Mouse (Mus musculus) spleen, adult 12 weeks (tissue): ENCODE measurements at regions not wholly inside any gene's neighbourhood (a gene's known extent, or its start where the extent isn't known, plus 50 kb on each side); places are given as distances from the start of the nearest gene placed in this dataset.
A peak's percentile ranks its signal among the peaks of the same experiment; 100 is the strongest.

Experiments
- DNase-seq: peaks from one replicate; pipeline ENCODE4 v3.0.0; 2022; ENCODE audit warnings: low spot score

DNA sequence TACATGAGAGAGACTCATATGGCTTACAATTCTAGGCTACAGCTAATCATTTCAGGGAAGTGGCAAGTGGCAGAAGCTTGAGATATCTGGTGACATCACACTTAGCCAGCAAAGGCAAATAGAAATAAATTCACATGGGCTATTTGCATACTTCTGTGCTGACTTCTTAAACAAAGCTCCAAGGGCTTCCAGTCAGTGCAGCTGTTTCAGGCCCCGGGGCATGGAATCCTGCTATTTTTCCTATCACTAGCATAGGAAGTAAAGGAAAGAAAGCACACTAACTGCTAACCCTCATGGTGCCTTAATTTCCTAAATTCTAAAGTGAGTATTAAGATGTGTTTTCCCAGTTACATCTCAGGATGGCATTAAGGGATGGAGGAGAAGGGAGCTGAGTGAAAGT is 140.6 kb upstream of the Marcks start:
- DNase-seq, result no peak

DNA sequence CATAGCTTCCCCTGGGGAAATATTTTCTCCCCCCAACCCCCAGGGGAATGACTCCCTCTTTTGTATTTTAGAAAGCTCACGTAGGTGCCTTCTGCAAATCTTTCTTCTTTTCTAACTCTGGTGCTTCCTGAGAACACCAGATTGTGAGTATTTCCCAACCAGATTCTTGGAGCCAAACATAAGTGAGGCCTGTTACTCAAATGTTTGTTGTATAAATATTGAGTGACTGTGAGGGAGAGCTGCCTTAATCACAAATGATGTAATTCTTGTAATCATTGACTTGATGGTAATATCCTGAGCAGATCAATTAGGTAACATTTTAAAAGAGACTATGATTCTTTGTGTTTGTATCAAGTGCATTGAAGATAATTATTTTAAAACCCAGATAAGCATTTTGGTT is 137.1 kb upstream of the Marcks start:
- no peak for DNase-seq

DNA sequence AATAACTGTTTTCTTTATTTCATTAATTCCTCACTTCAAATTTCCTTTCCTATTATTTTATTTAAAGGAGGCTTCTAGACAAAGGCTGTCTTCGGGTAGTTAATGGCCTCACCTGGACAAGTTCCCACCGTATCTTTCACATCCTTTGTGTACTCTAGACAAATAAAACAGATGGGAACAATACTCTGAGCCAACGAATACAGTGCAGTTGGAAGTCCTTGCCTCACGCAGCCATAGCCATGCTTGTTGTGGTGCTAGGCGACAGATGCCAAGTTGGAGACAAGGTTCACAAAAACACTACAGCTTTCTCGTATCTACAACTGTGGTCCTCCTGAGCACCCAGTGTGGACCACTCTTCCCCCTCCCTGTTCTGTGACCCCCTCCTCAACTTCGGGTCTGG is 136.6 kb upstream of the Marcks start:
- DNase-seq, result no peak

DNA sequence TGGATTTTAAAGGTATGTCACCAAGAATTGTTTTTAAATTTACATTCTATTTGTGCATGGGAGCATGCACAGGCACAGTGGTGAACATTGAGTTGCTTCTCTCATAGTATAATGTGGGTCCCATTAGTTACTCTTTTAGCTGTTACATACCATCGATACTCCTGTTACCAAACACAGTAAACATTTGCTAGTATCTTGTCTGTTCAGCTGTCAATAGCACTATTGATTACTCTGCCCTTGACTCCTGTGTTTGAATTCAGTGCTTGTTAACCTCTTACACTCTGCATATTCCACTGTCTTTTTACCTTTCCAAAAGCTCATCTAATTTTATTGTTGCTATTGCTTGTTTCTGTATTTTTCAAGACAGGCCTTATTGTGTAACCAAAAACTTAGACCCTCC is 133.2 kb upstream of the Marcks start:
- no peak for DNase-seq

DNA sequence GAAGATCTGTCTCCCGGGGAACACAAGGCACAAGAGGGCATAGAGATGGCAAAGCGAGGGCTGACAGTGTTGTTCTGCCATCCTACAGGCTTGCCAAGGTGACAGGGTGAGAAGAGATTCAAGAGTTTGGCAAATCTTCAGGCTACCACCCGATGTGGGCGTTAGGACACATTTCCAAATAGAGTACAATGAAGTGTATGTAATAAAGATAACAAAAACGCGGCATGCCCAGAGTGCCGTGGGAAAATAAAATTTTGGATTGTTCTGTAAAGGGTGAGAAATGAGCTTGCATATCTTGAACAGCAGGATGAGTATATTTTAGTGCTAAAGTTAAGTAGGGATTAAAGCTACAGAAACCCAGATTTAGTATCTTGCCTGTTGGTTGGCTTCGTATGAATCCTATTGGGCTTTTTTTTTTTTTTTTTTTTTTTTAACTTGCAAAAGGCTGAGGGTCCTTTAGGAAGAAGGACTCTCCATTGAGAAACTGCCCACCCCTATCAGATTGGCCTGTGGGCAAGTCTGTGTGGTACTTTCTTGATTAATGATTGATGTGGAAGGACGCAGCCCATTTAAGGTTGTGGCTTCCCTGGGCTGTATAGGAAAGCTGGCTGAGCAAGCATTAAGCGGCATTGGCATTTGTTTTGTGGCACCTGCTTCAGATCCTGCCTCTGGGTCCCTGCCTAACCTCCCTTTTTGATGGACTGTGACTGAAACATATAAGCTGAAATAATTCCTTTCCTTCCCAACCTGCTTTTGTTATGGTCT is 131.7 kb upstream of the Marcks start:
- DNase-seq, result no peak

DNA sequence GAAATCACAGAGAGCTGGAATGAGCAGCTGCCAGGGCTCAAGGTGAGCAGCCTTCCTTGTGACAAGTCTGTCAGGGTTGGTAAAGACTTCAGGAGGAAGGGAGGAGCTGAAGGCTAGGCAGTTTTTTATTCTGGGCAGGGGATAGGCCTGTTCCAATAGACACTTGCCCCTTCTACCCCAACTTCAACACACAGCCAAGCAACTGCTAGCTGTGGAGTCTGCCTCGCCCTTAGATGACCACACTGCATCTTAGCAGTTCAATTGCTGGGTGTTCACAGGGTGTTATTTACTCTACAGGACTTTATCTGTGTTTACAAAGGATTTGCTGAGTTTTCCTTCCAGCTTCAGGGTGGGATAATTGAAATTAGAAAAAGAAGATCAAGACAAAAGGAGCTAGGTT is 128.2 kb upstream of the Marcks start:
- no peak for DNase-seq

DNA sequence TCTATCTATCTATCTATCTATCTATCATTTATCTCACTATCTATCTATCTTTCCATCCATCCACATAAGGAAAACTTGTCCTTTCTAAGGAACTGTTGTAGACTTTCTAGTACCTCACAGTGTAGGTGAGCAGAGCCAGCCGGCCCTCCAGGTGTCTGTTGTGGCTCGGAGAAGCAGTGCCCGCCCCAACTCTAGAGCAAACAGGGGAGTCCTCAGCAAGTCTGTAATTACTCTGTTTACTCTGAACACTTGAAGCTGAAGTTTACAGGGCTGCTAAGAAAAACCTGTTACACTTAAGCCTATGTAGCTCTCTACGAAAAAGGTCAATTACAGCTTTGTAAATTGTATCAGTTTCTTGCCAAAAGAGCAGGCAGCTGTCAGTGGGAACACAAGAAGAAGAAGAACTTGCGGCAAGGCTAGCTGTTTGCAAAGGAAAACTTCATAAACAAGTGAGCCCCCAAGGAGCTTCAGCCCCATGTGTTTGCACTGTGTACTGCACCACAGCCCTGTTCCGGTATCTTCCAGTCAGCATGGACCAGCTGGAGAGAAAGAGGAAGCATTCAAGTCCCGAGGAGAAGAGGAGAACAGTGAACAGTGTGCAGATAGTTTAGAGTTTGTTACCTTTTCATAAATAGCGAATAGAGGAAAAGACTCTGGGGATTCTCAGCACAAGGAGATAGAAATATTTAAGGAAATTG is 122.2 kb upstream of the Marcks start:
- no peak for DNase-seq

DNA sequence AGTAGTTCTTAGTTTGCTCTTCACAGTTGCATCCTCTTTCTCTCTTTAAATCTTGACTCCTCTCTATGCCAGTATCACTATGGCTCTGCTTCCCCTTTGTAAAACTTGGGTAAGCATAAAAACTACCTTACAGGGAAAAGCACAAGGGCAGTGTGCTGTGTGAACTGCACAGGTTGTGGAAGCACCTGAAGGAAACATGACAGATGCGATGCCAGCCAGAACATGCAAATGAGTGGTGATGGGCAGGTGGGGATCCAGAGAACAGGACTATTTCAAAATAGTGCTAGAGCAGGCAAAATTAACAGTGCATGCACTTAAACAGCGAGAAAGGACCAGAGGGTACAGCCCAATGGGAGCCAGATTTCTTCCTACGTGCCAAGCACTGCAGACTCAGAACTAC is 120.5 kb upstream of the Marcks start:
- no peak for DNase-seq

DNA sequence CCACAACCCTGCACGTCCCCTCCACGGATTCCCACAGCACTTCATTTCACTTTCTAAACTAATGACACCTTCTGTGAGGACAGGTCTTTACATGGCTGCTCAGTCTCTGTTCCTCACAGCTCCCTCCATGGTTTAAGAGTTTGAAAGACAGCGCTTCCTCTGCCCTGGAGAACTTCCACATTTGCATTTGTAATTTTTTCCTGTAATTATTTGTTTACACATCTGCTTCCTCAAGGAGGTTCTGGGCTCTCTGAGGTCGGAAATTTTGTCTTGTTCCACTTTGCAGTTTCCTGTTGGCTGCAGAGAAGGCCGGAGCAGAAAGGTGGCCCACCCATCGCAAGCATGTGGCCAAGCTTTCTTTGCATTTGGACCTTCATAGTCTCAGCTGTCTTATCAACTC is 118.8 kb upstream of the Marcks start:
- DNase-seq, result no peak

DNA sequence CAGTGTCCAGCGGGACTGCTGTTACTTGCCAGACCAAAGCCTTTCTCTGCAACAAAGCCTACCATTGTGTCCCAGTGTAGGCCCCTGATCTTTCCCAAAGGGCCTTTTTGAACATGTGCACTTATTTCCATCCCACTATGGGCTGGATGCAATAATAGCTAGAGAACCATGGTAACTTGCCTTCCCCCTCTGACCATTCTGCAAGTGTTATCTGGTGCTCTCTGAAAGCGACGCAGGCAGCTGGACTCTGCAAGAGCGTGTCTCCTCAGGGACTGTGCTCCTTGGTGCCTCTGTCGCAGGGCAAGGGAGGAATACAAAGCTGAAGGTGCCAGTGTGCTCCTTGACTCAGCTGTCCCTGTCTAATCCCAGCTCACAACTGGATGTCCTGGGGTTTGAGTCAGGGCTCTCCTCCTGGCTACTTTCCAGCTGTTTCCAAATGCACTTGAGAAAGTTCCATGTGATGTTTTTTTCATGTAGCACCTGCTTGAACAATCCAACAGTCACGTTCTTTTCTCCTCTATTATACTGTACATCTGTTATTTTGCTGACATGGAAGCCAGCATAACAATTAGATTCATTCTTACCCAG is 112.3 kb upstream of the Marcks start:
- no peak for DNase-seq

DNA sequence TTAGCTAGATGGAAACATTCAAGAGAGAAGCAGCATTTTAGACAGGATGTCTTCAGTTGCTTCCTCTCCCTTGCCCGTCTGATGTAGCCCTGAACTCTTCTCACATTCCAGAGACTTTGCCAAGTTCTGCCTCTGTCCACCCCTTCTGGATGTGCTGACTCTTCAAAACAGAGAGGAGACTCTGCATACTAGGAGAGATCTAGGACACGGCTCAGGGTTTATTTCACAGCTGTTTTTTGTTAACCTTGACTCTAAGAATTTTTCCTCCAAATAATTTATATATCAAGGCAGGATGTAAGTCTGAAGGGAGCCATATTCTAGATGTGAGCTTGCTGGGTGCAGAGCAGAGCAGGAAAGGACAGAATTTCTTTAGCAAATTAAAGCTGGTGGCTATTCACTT is 111.4 kb upstream of the Marcks start:
- no peak for DNase-seq

DNA sequence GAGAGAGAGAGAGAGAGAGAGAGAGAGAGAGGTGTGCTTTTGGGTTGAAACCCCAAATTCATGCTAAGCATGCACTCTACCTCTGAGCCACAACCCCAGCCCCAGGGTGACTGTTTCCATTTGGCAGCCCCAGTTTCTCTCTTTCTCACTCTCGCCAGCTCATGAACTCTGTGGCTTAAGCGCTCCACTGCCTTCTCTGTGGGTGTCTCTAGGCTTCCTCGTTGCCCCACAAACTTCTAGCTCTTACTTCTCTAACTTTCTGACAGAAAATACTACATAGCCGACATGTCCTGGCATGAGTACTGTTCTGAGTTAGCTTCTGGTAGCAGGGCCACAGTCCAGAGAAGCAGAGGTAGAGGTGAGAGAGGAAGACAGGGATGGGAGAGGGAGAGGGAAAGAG is 110.8 kb upstream of the Marcks start:
- DNase-seq, result no peak

DNA sequence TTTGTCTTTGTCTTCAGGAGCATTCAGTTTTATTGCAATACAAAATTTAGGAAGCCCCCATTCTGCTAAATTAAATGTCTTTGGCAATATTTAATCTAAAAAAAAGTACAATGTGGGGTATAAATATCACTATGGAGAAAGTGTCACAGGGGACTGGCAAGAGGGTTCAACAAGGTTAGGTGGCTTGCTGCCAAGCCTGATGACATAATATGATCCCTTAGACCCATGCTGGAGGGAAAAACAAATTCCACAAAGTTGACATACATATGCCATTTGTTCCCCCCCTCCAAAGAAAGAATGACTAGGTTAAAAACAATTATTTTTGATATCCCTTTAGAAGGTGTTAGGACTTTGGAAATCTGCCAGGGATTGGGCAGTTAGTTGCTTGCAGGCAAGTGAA is 108.4 kb upstream of the Marcks start:
- DNase-seq, result no peak

DNA sequence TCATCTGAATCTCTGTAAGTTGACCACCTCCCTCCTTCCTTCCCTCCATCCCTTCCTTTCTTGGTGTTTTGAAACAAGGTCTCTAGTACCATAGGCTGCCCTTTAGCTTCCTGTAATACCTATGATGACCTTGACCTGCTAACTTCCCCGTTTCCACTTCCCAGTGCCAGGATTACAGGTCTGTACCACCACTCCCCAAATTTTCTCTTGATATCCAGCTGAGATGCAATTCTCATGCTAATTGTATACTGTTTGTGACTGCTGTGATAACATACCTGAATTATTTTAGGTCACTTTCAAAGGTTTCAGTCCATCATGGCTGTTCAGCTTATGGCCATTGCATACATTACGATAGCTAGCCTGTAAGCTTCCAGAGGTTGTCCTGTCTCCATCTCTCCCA is 104.4 kb upstream of the Marcks start:
- no peak for DNase-seq

DNA sequence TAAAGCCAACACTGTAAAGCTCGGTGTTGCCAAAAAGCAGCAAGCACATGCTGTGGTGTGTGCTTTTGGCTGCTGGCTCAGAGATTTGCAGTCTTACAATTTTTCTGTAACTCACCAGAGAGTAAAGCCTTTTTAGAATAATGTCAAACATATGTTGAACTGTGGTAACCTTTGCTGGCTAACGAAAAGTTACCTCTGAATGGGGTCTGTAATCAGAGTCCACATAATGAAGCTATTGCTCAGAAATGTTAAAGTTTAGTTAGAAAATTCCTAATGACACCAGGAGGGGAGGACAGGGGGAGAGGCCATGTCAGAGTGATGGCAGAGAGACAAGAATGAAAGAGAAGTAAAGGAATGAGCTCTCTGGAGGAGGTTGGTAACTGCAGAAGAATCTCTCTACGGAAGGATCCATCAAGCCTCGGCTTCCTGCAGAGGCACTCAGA is 103.1 kb upstream of the Marcks start:
- no peak for DNase-seq

DNA sequence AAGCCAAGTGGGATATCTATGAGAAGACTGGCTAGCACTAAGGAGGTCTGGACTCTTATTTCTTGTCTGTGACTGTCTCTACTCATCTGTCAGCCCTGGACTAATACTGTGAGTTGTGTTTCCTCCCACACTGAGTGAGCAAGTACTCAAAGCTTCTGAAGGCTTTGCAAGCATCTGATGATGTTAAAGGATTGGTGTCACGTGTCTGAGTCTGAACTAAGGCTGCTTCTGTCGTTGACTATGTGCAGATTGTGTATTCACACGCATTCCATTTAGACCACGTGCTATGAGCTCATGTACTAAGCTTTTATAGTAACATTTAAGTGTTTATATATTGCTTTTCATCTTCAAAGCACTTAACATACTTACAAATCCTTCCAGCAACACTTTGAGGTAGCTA is 101.9 kb upstream of the Marcks start:
- no peak for DNase-seq

DNA sequence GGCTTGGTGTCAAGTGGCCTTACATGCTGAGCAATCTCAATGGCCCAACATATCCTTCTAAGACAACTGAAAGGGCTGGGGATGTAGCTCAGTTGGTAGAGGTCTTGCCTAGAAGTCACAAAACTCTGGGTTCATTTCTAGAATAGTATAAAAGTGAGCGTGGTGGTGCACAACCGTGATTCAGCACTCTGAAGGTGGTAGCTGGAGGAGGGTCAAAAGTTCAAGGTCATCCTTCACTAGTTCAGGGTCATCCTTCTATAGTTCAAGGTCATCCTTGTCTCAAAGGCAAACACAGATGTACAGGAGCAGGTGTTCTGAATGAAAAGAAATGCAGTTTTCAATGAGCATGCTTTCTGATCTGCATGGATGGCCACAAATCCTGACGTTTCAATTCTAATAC is 101.5 kb upstream of the Marcks start:
- no peak for DNase-seq

DNA sequence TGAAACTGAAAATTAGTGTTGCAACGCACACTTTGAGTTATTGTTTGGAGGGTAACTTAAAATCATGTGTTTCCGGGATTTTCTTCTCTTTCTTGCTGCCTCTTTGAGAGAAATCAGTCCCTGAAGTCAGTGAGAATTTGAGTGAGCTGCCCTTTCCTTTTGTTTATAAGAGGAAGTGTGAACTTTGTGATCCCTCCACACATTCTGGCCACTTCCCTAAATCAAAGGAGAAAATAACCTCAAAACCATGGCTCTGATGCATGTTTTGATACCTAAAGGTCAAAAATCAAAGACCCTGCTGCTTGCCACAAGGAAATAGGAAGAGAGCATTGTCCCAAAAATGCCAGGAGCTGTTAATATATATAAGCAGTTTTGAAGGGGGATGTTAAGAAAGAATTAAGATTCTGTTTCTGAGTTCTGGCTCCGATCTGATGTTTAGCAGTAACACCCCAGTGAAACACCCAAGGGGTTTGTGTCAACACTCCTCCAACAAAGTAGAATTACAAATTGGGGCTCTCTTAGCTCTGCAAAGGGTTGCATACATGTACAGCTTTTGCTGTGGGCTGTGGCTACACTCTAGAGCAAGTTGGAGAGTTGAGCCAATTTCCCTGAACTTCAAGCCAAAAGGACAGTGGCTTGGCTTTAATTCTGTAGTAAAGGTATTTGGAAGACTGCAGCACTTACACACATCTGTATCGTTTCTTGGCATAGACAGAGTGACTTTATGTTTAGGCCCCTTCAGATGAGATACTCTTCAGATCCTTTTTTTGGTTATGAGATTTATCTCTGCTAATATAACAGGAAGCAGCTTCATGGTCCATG is 97.5 kb upstream of the Marcks start:
- no peak for DNase-seq

DNA sequence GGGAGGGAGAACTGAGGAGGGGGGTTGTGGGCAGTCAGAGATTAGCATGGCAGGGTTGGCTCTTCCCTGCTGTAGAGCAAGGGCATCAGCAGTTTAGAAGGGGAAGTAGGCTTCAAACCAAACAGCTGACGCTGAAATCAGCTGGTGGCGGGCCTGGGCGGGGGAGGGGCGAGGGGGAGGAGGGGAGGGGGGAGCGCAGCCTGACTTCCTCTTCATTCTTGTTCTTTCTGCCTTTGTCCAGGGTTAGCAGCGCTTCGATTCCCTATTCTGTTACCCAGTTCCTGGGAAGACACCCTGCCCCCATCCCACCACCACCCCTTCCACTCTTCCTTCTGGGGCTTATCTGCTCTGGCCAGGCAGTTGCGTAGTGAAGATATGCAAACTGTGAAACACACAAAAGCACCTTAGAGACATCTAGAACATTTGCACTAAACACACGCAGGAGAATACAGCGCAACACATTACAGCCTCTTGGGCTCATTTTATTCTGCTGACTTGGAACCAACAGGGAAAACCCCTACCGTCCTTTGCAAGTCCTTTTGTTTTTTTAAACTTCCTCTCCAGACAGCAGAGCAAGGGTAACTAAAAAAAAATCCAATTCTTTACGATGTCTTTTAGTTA is 93.3 kb upstream of the Marcks start:
- DNase-seq, result peak; percentile 73

DNA sequence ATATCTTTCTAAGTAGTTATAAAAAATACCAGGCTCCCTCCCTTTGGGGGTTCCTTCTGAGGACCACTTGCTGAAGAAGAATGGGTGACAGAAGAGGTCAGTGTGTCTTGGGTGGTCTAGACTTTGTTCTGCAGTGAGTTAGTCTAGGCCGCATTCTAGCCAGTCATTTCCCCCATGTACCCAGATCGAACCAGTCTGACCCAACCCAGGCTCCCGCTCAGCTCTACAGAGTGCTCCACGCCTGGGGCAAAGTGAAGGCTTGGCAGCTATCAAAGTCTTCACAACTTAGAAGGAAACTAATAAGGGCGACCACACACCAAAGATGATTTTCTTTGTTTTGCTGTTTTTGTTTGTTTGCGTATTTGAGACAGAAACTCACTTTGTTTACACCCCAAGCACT is 92.4 kb upstream of the Marcks start:
- DNase-seq, result no peak

DNA sequence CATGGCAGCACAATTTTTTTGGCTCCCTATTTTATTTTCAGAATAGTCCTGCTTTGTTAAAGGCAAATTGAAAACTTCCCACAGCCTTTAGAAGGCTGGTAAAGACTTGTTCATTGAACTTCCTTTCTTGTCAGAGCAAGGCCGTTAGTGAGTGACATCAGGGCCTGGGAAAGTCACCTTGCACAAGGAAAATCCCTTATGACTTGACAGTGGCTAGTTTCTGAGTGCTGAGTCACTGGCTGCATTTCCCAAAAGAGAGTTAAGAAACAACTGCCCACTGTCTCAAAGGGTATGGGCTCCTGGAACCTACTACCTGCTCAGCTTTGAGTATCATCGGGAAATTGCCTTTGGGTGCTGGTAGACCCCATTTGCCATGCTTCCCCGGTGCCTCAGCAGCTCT is 89.2 kb upstream of the Marcks start:
- no peak for DNase-seq

DNA sequence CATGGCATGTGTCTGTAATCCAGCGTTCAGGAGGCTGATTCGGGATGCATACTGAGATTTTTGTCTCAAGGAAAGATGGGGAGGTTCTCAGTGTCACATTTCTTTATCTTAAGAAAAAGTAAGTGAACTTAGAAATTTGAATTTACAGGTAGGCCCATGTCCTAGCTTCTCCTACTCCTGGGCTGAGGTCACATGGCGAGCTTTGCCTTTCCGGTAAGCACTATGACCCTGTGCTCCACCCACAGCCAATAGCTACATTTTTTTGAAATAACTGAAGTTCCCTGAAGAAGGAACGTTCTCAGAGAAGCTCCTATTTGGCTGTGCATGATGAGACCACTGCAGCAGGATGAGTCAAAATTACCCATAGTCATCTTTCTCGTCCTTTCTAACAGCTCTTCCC is 83.0 kb upstream of the Marcks start:
- no peak for DNase-seq
